Mouse (Mus musculus): Measurements from ENCODE around the gene Dpep2nb.

Dpep2nb gene

GRCm38 (mm10) chr8:105961536-105961935 is 44.2 kb downstream of the Dpep2nb start:
- DNase-seq (ENCODE audit: low spot score in 2 of 2): no peak

DNA sequence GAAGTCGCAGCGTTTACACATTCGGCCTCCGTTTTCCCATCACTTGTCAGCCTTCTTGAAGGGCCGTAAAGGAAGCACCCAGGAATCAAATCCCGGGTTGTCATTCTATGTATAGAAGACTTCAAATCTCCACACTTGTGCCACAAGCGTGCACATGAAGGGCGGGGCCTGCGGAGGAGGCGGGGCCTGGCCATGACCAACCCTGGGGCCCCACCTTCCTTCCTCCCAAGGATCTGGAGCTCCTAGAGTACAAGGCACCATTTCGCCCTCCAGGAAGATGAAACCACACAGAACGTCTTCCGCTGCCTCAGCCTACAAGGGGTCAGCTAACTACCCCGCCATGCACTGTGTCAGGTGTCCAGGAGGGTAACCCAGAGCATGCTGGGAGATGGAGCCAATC is 44.7 kb downstream of the Dpep2nb start:
- no peak for DNase-seq (ENCODE audit: low spot score in 2 of 2)

DNA sequence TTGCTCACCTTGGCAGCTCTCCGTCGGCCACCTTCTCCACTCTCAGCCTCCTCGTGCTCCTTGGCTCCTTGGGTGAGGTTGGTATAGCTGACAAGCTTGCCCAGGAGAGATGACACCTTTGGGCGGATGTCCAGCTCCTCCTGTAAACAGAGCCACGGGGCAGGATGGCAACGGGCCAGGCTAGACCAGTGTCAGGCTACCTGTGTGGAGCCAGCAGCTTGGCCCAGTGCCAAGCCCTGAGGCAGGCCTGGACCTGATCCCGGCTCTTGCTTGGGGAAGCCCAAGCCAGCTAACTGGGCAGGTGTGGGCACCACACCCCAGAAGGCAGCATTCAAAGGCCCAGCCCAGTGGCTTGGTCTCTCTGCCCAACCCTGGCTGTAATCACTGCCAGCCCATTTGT is 46.4 kb downstream of the Dpep2nb start:
- no peak for DNase-seq (ENCODE audit: low spot score in 2 of 2)

DNA sequence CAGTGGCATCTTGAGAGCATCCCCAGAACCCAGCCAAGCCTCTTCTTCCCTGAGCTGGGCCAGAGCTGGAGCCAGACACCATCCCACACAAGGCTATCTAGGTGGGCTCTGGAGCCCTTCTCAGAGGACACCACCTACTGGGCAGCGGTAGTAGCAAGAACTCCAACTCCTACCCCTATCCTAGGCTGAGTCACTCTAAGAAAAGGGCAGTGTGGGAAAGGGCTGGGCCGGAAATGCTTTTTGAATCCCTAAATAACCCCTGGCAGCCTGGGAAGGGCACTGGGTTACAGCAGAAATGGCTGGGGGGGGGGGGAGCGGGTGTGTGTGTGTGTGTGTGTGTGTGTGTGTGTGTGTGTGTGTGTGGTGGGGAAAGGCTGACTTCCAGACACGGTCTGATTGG is 48.0 kb downstream of the Dpep2nb start:
- DNase-seq (ENCODE audit: low spot score in 2 of 2): no peak

DNA sequence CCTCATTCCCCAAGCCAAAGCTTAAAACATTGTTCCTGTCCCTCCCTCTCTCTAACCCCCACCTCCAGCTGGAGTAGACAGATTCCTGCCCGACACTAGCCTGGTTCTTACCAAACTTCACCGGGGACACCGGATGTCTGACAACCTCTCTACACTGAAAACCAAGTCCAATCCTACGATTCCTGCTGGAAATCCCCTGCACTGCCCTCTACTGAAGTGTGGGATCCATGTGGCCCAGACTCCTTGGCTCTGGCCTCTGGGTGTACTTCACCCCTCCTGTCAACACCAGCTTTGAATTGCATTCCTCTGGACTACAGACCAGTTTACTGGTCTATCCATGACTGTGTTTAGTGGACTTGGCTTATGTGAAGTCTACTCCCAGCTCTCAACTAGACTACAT is 49.2 kb downstream of the Dpep2nb start:
- DNase-seq (ENCODE audit: low spot score in 2 of 2): no peak

GRCm38 (mm10) chr8:105951057-105951659 is 54.6 kb downstream of the Dpep2nb start:
- DNase-seq (ENCODE audit: low spot score in 2 of 2): no peak

GRCm38 (mm10) chr8:105949350-105949749 is 56.4 kb downstream of the Dpep2nb start:
- DNase-seq (ENCODE audit: low spot score in 2 of 2): no peak
